Mouse (Mus musculus): Measurements from ENCODE around the gene Aph1c. TPM values are rescaled to one million over a fixed set of nuclear protein-coding genes. Genes with fewer than 3 reads are reported as not detected.
A peak's percentile ranks its signal among the peaks of the same experiment; 100 is the strongest.
"Not testable (repeated sequence)": the region's sequence is repeated elsewhere in the genome, so short reads cannot be mapped to it uniquely, and the experiment has no call there.

The Aph1c gene
- polyA plus RNA-seq, 1 experiment from 2014 or later: 4.7 TPM

DNA sequence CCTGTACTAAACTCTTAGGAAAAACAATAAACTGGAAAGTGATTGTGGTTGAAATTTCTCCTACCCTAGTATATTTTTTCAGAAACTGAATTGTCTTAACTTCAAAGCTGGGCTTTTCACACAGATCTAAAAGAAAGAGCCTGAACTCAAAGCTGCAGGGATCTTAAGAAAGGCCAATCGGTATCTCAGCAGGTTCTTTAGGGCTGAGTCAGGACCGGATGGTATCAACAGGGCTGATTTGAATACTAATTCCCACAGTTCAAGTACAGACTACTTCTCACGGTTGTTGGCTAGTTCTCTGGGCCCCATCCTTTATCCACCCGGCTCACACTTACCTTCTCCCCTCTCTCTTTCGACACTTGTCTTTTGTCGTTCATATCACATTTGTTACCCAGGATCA is 18.1 kb upstream of the Aph1c start:
- H3K36me3 ChIP-seq (ENCODE audit: control insufficient read depth, insufficient read depth, low read length): peaks cover 6% of the 10 kb centered on the region; the same call in 1 of the 2 replicates
- no peak overlapping the region for H3K4me3 ChIP-seq (ENCODE audit: low read length)
- no peak overlapping the region for H3K9ac ChIP-seq (ENCODE audit: low read depth, low read length)
- no peak overlapping the region for H3K27ac ChIP-seq (ENCODE audit: low read depth, low read length)
- H3K4me2 ChIP-seq (replicated peaks; ENCODE audit: low read depth, low read length): no peak overlapping the region
- no peaks in the 10 kb centered on the region for H3K4me1 ChIP-seq (ENCODE audit: control insufficient read depth, insufficient read depth, low read length)
- 65% methylated on average over 6 of the region's 6 CpGs for WGBS
- H3K27me3 ChIP-seq (ENCODE audit: control insufficient read depth, insufficient read depth, low read length): no peaks in the 10 kb centered on the region
- no peak for ATAC-seq (ENCODE audit: low FRiP score, low TSS enrichment)
- no peaks in the 10 kb centered on the region for H3K9me3 ChIP-seq (ENCODE audit: control insufficient read depth, low read length)

DNA sequence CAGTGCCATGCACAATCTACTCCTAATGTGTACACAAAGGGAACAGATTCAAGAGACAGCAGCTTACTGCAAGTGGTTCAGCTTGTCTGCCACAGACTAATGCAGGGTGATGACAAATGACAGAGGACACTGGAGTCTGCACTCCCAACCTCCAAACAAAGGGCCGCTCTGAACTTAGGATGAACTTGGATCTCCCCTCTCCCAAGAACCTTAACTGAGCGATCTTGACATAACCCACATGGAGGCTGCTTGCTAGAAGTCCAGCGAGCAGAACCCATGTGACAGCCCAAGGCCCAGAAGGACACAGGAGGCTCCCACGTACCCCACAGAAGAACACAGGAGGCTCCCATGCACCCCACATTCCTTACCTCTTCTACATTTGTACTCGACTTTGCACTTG is 16.4 kb upstream of the Aph1c start:
- Histone ChIP-seq H3K4me1 (ENCODE audit: control insufficient read depth, insufficient read depth, low read length) (no peaks in the 10 kb centered on the region), H3K36me3 (ENCODE audit: control insufficient read depth, insufficient read depth, low read length) (peaks cover 18% of the 10 kb centered on the region; the same call in 1 of the 2 replicates), H3K27ac (ENCODE audit: low read depth, low read length) (no peak overlapping the region), H3K4me2 (replicated peaks; ENCODE audit: low read depth, low read length) (no peak overlapping the region), H3K9ac (ENCODE audit: low read depth, low read length) (no peak overlapping the region), H3K27me3 (ENCODE audit: control insufficient read depth, insufficient read depth, low read length) (no peaks in the 10 kb centered on the region), H3K9me3 (ENCODE audit: control insufficient read depth, low read length) (no peaks in the 10 kb centered on the region), H3K4me3 (ENCODE audit: low read length) (no peak overlapping the region)
- no peak for ATAC-seq (ENCODE audit: low FRiP score, low TSS enrichment)
- WGBS: 57% methylated on average over 5 of the region's 5 CpGs

- no peak overlapping the region for H3K9ac ChIP-seq (ENCODE audit: low read depth, low read length)
- no peaks in the 10 kb centered on the region for H3K27me3 ChIP-seq (ENCODE audit: control insufficient read depth, insufficient read depth, low read length)
- peaks cover 18% of the 10 kb centered on the region; the same call in 1 of the 2 replicates for H3K36me3 ChIP-seq (ENCODE audit: control insufficient read depth, insufficient read depth, low read length)
- no peak overlapping the region for H3K27ac ChIP-seq (ENCODE audit: low read depth, low read length)
- ATAC-seq (ENCODE audit: low FRiP score, low TSS enrichment): no peak
- H3K4me1 ChIP-seq (ENCODE audit: control insufficient read depth, insufficient read depth, low read length): no peaks in the 10 kb centered on the region
- H3K9me3 ChIP-seq (ENCODE audit: control insufficient read depth, low read length): no peaks in the 10 kb centered on the region
- H3K4me3 ChIP-seq (ENCODE audit: low read length): no peak overlapping the region
- 93% methylated on average over 5 of the region's 5 CpGs for WGBS
- no peak overlapping the region for H3K4me2 ChIP-seq (replicated peaks; ENCODE audit: low read depth, low read length)
Observed at GRCm38 (mm10) chr9:66846822-66847221, 12.3 kb upstream of the Aph1c start.

DNA sequence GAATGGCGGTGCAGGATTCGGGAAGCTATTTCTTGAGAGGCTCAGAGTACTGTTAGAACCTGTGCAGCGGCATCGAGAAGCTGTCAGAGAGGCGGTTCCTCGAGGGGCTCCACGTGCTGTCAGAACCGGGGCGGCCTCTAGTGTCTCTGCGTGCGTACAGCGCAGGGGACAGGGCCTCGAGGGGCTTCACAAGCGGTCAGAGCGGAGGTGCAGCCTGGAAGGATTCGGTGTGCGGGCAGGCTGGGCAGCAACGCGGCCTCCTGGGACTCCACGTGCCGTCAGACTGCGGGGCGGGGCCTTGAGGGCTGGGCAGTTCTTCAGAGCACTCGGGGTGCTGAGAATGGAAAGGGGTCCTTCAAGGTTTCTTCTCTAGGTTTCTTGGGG is 563 bp upstream of the Aph1c start:
- peak overlapping the region; percentile 19 for H3K9ac ChIP-seq (ENCODE audit: low read depth, low read length)
- H3K4me3 ChIP-seq (ENCODE audit: low read length): peak overlapping the region; percentile 61
- H3K4me2 ChIP-seq (replicated peaks; ENCODE audit: low read depth, low read length): peak overlapping the region; percentile 95
- under 1% methylated on average over 22 of the region's 24 CpGs for WGBS
- H3K27me3 ChIP-seq (ENCODE audit: control insufficient read depth, insufficient read depth, low read length): no peaks in the 10 kb centered on the region
- H3K36me3 ChIP-seq (ENCODE audit: control insufficient read depth, insufficient read depth, low read length): no peaks in the 10 kb centered on the region
- no peaks in the 10 kb centered on the region for H3K9me3 ChIP-seq (ENCODE audit: control insufficient read depth, low read length)
- H3K4me1 ChIP-seq (ENCODE audit: control insufficient read depth, insufficient read depth, low read length): peaks cover 5% of the 10 kb centered on the region; the same call in 1 of the 2 replicates
- no peak overlapping the region for H3K27ac ChIP-seq (ENCODE audit: low read depth, low read length)
- peak; percentile 78 for ATAC-seq (ENCODE audit: low FRiP score, low TSS enrichment)

GRCm38 (mm10) chr9:66833851-66834250 is 675 bp downstream of the Aph1c start:
- Histone ChIP-seq H3K36me3 (ENCODE audit: control insufficient read depth, insufficient read depth, low read length) (no peaks in the 10 kb centered on the region), H3K4me2 (replicated peaks; ENCODE audit: low read depth, low read length) (peak overlapping the region; percentile 95), H3K9ac (ENCODE audit: low read depth, low read length) (no peak overlapping the region), H3K27me3 (ENCODE audit: control insufficient read depth, insufficient read depth, low read length) (no peaks in the 10 kb centered on the region), H3K27ac (ENCODE audit: low read depth, low read length) (no peak overlapping the region), H3K9me3 (ENCODE audit: control insufficient read depth, low read length) (no peaks in the 10 kb centered on the region), H3K4me3 (ENCODE audit: low read length) (peak overlapping the region; percentile 61), H3K4me1 (ENCODE audit: control insufficient read depth, insufficient read depth, low read length) (peaks cover 5% of the 10 kb centered on the region; the same call in 1 of the 2 replicates)
- ATAC-seq (ENCODE audit: low FRiP score, low TSS enrichment): no peak
- 16% methylated on average over 7 of the region's 7 CpGs for whole genome bisulfite sequencing

DNA sequence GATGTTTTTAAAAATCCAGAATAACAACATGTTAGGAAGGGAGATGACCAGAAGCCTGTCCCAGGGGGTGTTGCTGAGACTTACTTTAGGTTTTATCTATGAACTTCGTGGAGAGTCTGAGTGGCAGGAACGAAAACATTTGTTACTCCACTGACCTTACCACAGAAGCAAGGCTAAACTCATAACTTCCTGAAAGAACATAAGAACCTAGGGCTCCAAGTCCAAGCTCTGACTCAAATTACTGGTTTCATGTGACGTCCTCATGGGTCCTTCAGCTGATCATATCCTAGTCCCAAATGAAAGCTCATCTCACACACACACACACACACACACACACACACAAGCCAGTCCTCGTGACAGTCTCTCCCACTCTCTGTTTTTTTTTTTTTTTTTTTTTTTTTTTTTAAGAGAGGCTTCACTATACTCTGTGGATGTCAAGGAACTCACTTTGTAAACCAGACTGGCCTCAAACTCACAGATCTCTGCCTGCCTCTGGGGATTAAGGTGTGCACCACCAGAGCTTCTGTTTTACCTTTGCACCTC is 2.1 kb downstream of the Aph1c start:
- WGBS: 38% methylated on average over 4 of the region's 4 CpGs
- H3K27me3 ChIP-seq (ENCODE audit: control insufficient read depth, insufficient read depth, low read length): no peaks in the 10 kb centered on the region
- H3K27ac ChIP-seq (ENCODE audit: low read depth, low read length): no peak overlapping the region
- H3K9me3 ChIP-seq (ENCODE audit: control insufficient read depth, low read length): no peaks in the 10 kb centered on the region
- no peak for ATAC-seq (ENCODE audit: low FRiP score, low TSS enrichment)
- H3K4me1 ChIP-seq (ENCODE audit: control insufficient read depth, insufficient read depth, low read length): peaks cover 5% of the 10 kb centered on the region; the same call in 1 of the 2 replicates
- H3K4me2 ChIP-seq (replicated peaks; ENCODE audit: low read depth, low read length): no peak overlapping the region
- no peaks in the 10 kb centered on the region for H3K36me3 ChIP-seq (ENCODE audit: control insufficient read depth, insufficient read depth, low read length)
- H3K4me3 ChIP-seq (ENCODE audit: low read length): no peak overlapping the region
- no peak overlapping the region for H3K9ac ChIP-seq (ENCODE audit: low read depth, low read length)

GRCm38 (mm10) chr9:66825990-66826389 is 8.5 kb downstream of the Aph1c start:
- Histone ChIP-seq H3K9ac (ENCODE audit: low read depth, low read length) (no peak overlapping the region), H3K4me3 (ENCODE audit: low read length) (no peak overlapping the region), H3K4me1 (ENCODE audit: control insufficient read depth, insufficient read depth, low read length) (no peaks in the 10 kb centered on the region), H3K27me3 (ENCODE audit: control insufficient read depth, insufficient read depth, low read length) (no peaks in the 10 kb centered on the region), H3K36me3 (ENCODE audit: control insufficient read depth, insufficient read depth, low read length) (no peaks in the 10 kb centered on the region), H3K27ac (ENCODE audit: low read depth, low read length) (no peak overlapping the region), H3K9me3 (ENCODE audit: control insufficient read depth, low read length) (no peaks in the 10 kb centered on the region), H3K4me2 (replicated peaks; ENCODE audit: low read depth, low read length) (no peak overlapping the region)
- ATAC-seq (ENCODE audit: low FRiP score, low TSS enrichment): no peak
- 45% methylated on average over 1 of the region's 1 CpGs for WGBS

DNA sequence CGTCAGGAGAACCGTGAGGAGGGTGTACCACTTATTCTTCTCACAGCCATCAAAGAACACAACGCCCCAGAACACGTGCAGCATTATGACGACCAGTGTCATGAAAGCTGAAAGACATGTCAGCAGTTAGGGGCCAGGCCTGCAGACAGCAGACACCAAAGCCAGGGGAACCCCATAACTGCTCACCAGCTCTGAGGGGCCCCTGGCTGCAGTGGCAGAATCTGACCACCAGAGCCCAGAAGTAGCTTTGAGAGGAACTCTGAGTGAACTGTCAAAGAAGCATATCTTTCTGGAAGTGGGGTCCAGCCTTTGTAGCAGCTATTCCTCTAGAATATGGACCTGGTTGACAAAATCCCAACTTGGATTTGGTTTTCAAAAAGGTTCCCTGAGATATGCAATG is 12.3 kb downstream of the Aph1c start:
- not testable (repeated sequence) for H3K27me3 ChIP-seq (ENCODE audit: control insufficient read depth, insufficient read depth, low read length); H3K9ac ChIP-seq (ENCODE audit: low read depth, low read length); H3K4me1 ChIP-seq (ENCODE audit: control insufficient read depth, insufficient read depth, low read length); H3K4me3 ChIP-seq (ENCODE audit: low read length); ATAC-seq (ENCODE audit: low FRiP score, low TSS enrichment); H3K4me2 ChIP-seq (replicated peaks; ENCODE audit: low read depth, low read length); H3K27ac ChIP-seq (ENCODE audit: low read depth, low read length); H3K36me3 ChIP-seq (ENCODE audit: control insufficient read depth, insufficient read depth, low read length); H3K9me3 ChIP-seq (ENCODE audit: control insufficient read depth, low read length)
- WGBS: no CpG with 5 or more reads among the region's 5 CpGs

GRCm38 (mm10) chr9:66820996-66821395 is 13.5 kb downstream of the Aph1c start:
- H3K36me3 ChIP-seq (ENCODE audit: control insufficient read depth, insufficient read depth, low read length): no peaks in the 10 kb centered on the region
- H3K4me2 ChIP-seq (replicated peaks; ENCODE audit: low read depth, low read length): no peak overlapping the region
- 67% methylated on average over 5 of the region's 5 CpGs for WGBS
- H3K9me3 ChIP-seq (ENCODE audit: control insufficient read depth, low read length): no peaks in the 10 kb centered on the region
- no peak for ATAC-seq (ENCODE audit: low FRiP score, low TSS enrichment)
- H3K27me3 ChIP-seq (ENCODE audit: control insufficient read depth, insufficient read depth, low read length): no peaks in the 10 kb centered on the region
- H3K9ac ChIP-seq (ENCODE audit: low read depth, low read length): no peak overlapping the region
- H3K4me3 ChIP-seq (ENCODE audit: low read length): no peak overlapping the region
- H3K27ac ChIP-seq (ENCODE audit: low read depth, low read length): no peak overlapping the region
- H3K4me1 ChIP-seq (ENCODE audit: control insufficient read depth, insufficient read depth, low read length): no peaks in the 10 kb centered on the region
